Mouse (Mus musculus) C2C12 (cell line): ENCODE results near the gene Slc6a9. TPM values are rescaled to one million over a fixed set of nuclear protein-coding genes. Genes with fewer than 3 reads are reported as not detected.

Experiments
- H3K27me3 ChIP-seq: one replicate; pipeline ENCODE4 v1.6.1; 2011; ENCODE audit not compliant: control insufficient read depth, insufficient read depth, insufficient read length
- H3K36me3 ChIP-seq: one replicate; pipeline ENCODE4 v1.6.1; 2011; ENCODE audit not compliant: control insufficient read depth, insufficient read depth
- H3K4me3 ChIP-seq: one replicate; pipeline ENCODE4 v1.5.1; 2011; ENCODE audit warnings: mild to moderate bottlenecking, control low read depth; ENCODE audit not compliant: poor library complexity, insufficient read depth, severe bottlenecking
- H3K79me2 ChIP-seq: one replicate; pipeline ENCODE4 v1.6.1; 2011; ENCODE audit not compliant: control insufficient read depth, insufficient read depth
- H3K79me3 ChIP-seq: one replicate; pipeline ENCODE4 v1.6.1; 2011; ENCODE audit warnings: low read depth, control low read depth
- H3ac ChIP-seq: one replicate; pipeline ENCODE3; 2011; ENCODE audit warnings: low read depth; ENCODE audit not compliant: control insufficient read depth, insufficient read length
- CEBPB ChIP-seq: IDR thresholded peaks from one replicate; pipeline ENCODE4 v1.6.1; 2011; ENCODE audit warnings: low read depth, mild to moderate bottlenecking, control low read depth, moderate library complexity
- CTCF ChIP-seq: IDR thresholded peaks from one replicate; pipeline ENCODE4 v1.5.1; 2011; ENCODE audit not compliant: control insufficient read depth, insufficient read depth, insufficient read length
- FOSL1 ChIP-seq: IDR thresholded peaks from one replicate; pipeline ENCODE4 v1.8.0; 2011; ENCODE audit warnings: mild to moderate bottlenecking, low read length; ENCODE audit not compliant: poor library complexity, insufficient read depth, severe bottlenecking
- MAX ChIP-seq: IDR thresholded peaks from one replicate; pipeline ENCODE4 v1.6.1; 2011; ENCODE audit warnings: mild to moderate bottlenecking, control low read depth
- MYOD1 ChIP-seq: IDR thresholded peaks from one replicate; pipeline ENCODE4 v1.6.1; 2011; ENCODE audit warnings: low read depth; ENCODE audit not compliant: control insufficient read depth, insufficient read length
- MYOG ChIP-seq: IDR thresholded peaks from one replicate; pipeline ENCODE4 v1.6.1; 2011; ENCODE audit not compliant: control insufficient read depth, insufficient read length; ENCODE audit errors: extremely low read depth
- USF1 ChIP-seq: IDR thresholded peaks from one replicate; pipeline ENCODE4 v1.6.1; 2011; ENCODE audit warnings: low read depth, mild to moderate bottlenecking, control low read depth, moderate library complexity
- polyA plus RNA-seq: library from polyadenylated mRNA; unstranded; fragments of >200 nt; fragmentation: generic; extraction: Trizol; gene quantifications from one replicate; pipeline ENCODE4 v1.2.1, GENCODE M21; 2012; ENCODE audit warnings: missing spikeins

Slc6a9 gene
- polyA plus RNA-seq, 1 experiment = 14.4 TPM

GRCm38 (mm10) chr4:117882701-117883691 lies 48.7 kb downstream of the Slc6a9 start, which contains the start of gene B4galt2:
Gene B4galt2, minus strand, starts transcription at chr4:117883487.
- H3K4me3 ChIP-seq = peak within 1 kb of the TSS; percentile 55
- H3K36me3 ChIP-seq = peaks cover 14% of the 10 kb centered on the region
- H3ac ChIP-seq = peak within 1 kb of the TSS; percentile 95
- H3K79me2 ChIP-seq = peaks cover 48% of the 10 kb centered on the region
- peaks cover 13% of the 10 kb centered on the region for H3K79me3 ChIP-seq
- TF ChIP-seq USF1 = peak; percentile 43
- TF ChIP-seq MYOG = no peak
- TF ChIP-seq CTCF = peak; percentile 60
- peak; percentile 36 for TF ChIP-seq MAX
- H3K27me3 ChIP-seq = no peaks in the 10 kb centered on the region

GRCm38 (mm10) chr4:117884146-117884545 lies 49.8 kb downstream of the Slc6a9 start:
- H3K4me3 ChIP-seq = peak overlapping the region; percentile 55
- H3K79me3 ChIP-seq = peaks cover 13% of the 10 kb centered on the region
- H3ac ChIP-seq = no peak overlapping the region
- peaks cover 9% of the 10 kb centered on the region for H3K36me3 ChIP-seq
- TF ChIP-seq USF1 (no peak), FOSL1 (no peak), MYOG (no peak), MAX (no peak), CEBPB (no peak), CTCF (no peak)
- peaks cover 48% of the 10 kb centered on the region for H3K79me2 ChIP-seq
- no peaks in the 10 kb centered on the region for H3K27me3 ChIP-seq

- Histone ChIP-seq H3K79me2 (peaks cover 48% of the 10 kb centered on the region), H3K36me3 (peaks cover 7% of the 10 kb centered on the region), H3ac (no peak overlapping the region), H3K79me3 (peaks cover 13% of the 10 kb centered on the region), H3K4me3 (no peak overlapping the region), H3K27me3 (no peaks in the 10 kb centered on the region)
- TF ChIP-seq MYOG (no peak), FOSL1 (no peak), CTCF (no peak), USF1 (no peak), MAX (no peak), CEBPB (no peak), MYOD1 (no peak)
These were observed 50.8 kb downstream of the Slc6a9 start for GRCm38 (mm10) chr4:117885093-117885492.

GRCm38 (mm10) chr4:117885994-117886393 lies 51.7 kb downstream of the Slc6a9 start:
- no peaks in the 10 kb centered on the region for H3K27me3 ChIP-seq
- peaks cover 7% of the 10 kb centered on the region for H3K36me3 ChIP-seq
- H3ac ChIP-seq = no peak overlapping the region
- H3K79me2 ChIP-seq = peaks cover 56% of the 10 kb centered on the region
- H3K79me3 ChIP-seq = peaks cover 16% of the 10 kb centered on the region
- TF ChIP-seq CTCF = no peak
- TF ChIP-seq CEBPB = no peak
- no peak for TF ChIP-seq MAX
- TF ChIP-seq USF1 = no peak
- no peak for TF ChIP-seq MYOG
- no peak for TF ChIP-seq MYOD1
- TF ChIP-seq FOSL1 = no peak
- peak overlapping the region; percentile 64 for H3K4me3 ChIP-seq

- peaks cover 17% of the 10 kb centered on the region for H3K79me3 ChIP-seq
- H3K27me3 ChIP-seq = no peaks in the 10 kb centered on the region
- TF ChIP-seq MYOD1 (no peak), MAX (no peak), FOSL1 (no peak), USF1 (no peak), CTCF (no peak), MYOG (no peak), CEBPB (no peak)
- H3ac ChIP-seq = peak overlapping the region; percentile 76
- peaks cover 7% of the 10 kb centered on the region for H3K36me3 ChIP-seq
- H3K79me2 ChIP-seq = peaks cover 58% of the 10 kb centered on the region
- H3K4me3 ChIP-seq = peak overlapping the region; percentile 64
These were observed 52.3 kb downstream of the Slc6a9 start for GRCm38 (mm10) chr4:117886644-117887043.
